Mouse (Mus musculus) testis, adult 2 months (tissue): ENCODE measurements around the gene Gm49353. TPM values are rescaled to one million over a fixed set of nuclear protein-coding genes. Genes with fewer than 3 reads are reported as not detected.

Experiments
- H3K27ac ChIP-seq: fragments of 200-500 bp; 2 replicates; pipeline ENCODE4 v1.5.1; 2012; ENCODE audit warnings: low read depth, low read length; ENCODE audit not compliant: control insufficient read depth, insufficient read depth
- H3K27me3 ChIP-seq: fragments of 200-500 bp; 2 replicates; pipeline ENCODE4 v1.6.1; 2012; ENCODE audit warnings: mild to moderate bottlenecking, low read length, moderate library complexity; ENCODE audit not compliant: control insufficient read depth, insufficient read depth
- H3K36me3 ChIP-seq: fragments of 200-500 bp; 2 replicates; pipeline ENCODE4 v1.6.1; 2012; ENCODE audit warnings: mild to moderate bottlenecking, low read length; ENCODE audit not compliant: control insufficient read depth, insufficient read depth
- H3K4me1 ChIP-seq: fragments of 200-500 bp; 2 replicates; pipeline ENCODE4 v1.6.1; 2012; ENCODE audit warnings: low read length; ENCODE audit not compliant: control insufficient read depth, insufficient read depth
- H3K4me3 ChIP-seq: fragments of 200-500 bp; 2 replicates; pipeline ENCODE4 v1.5.1; 2012; ENCODE audit warnings: low read depth, mild to moderate bottlenecking, low read length, moderate library complexity, mixed read lengths; ENCODE audit not compliant: control insufficient read depth
- CTCF ChIP-seq: fragments of 200-500 bp; IDR thresholded peaks from 2 replicates; pipeline ENCODE4 v1.5.1; 2012; ENCODE audit warnings: low read depth, mild to moderate bottlenecking, inconsistent platforms, low read length, moderate library complexity; ENCODE audit not compliant: control insufficient read depth, insufficient read depth, insufficient replicate concordance
- POLR2A ChIP-seq: fragments of 200-500 bp; IDR thresholded peaks from 2 replicates; pipeline ENCODE4 v1.6.1; 2012; ENCODE audit warnings: low read depth, mild to moderate bottlenecking, inconsistent platforms, low read length, moderate library complexity; ENCODE audit not compliant: control insufficient read depth
- polyA plus RNA-seq: library from polyadenylated mRNA; depleted of rRNA; stranded (reverse); fragments of >200 nt; gene quantifications from 2 replicates; pipeline ENCODE4 v1.2.3, GENCODE M21; 2012; rRNA removed

The Gm49353 gene
- not detected in 2 replicates for polyA plus RNA-seq

GRCm38 (mm10) chr10:29198642-29199041 is at the start of gene Gm49353:
Gene Gm49353, plus strand, starts transcription at chr10:29198954.
- no peak for TF ChIP-seq CTCF
- TF ChIP-seq POLR2A, result no peak

GRCm38 (mm10) chr10:29155304-29155703 is 43.5 kb upstream of the Gm49353 start:
- TF ChIP-seq POLR2A (no peak), CTCF (no peak)
- Histone ChIP-seq H3K36me3 (no peaks in the 10 kb centered on the region), H3K4me1 (no peaks in the 10 kb centered on the region), H3K27ac (no peak overlapping the region), H3K4me3 (no peak overlapping the region), H3K27me3 (no peaks in the 10 kb centered on the region)

More at GRCm38 (mm10) chr10:29198642-29199041, at the start of gene Gm49353:
- no peaks in the 10 kb centered on the region for H3K27me3 ChIP-seq
- H3K27ac ChIP-seq, result no peak within 1 kb of the TSS
- H3K4me1 ChIP-seq, result peaks cover 9% of the 10 kb centered on the region
- H3K36me3 ChIP-seq, result no peaks in the 10 kb centered on the region
- H3K4me3 ChIP-seq, result no peak within 1 kb of the TSS

- Histone ChIP-seq H3K4me3 (no peak overlapping the region), H3K27me3 (no peaks in the 10 kb centered on the region), H3K36me3 (no peaks in the 10 kb centered on the region), H3K27ac (no peak overlapping the region), H3K4me1 (no peaks in the 10 kb centered on the region)
- TF ChIP-seq POLR2A (no peak), CTCF (no peak)
Observed at GRCm38 (mm10) chr10:29161664-29162063, 37.1 kb upstream of the Gm49353 start.

GRCm38 (mm10) chr10:29173778-29174177 is 25.0 kb upstream of the Gm49353 start:
- H3K36me3 ChIP-seq, result no peaks in the 10 kb centered on the region
- TF ChIP-seq POLR2A (no peak), CTCF (no peak)

GRCm38 (mm10) chr10:29175656-29176055 is 23.1 kb upstream of the Gm49353 start:
- Histone ChIP-seq H3K27me3 (no peaks in the 10 kb centered on the region), H3K27ac (no peak overlapping the region), H3K4me1 (no peaks in the 10 kb centered on the region), H3K4me3 (no peak overlapping the region), H3K36me3 (no peaks in the 10 kb centered on the region)
- TF ChIP-seq POLR2A (no peak), CTCF (no peak)

More at GRCm38 (mm10) chr10:29173778-29174177, 25.0 kb upstream of the Gm49353 start:
- Histone ChIP-seq H3K27me3 (no peaks in the 10 kb centered on the region), H3K4me1 (no peaks in the 10 kb centered on the region), H3K27ac (no peak overlapping the region), H3K4me3 (no peak overlapping the region)

GRCm38 (mm10) chr10:29176881-29177280 is 21.9 kb upstream of the Gm49353 start:
- H3K27me3 ChIP-seq, result no peaks in the 10 kb centered on the region
- H3K27ac ChIP-seq, result no peak overlapping the region
- no peaks in the 10 kb centered on the region for H3K36me3 ChIP-seq
- TF ChIP-seq CTCF, result no peak
- TF ChIP-seq POLR2A, result no peak
- H3K4me1 ChIP-seq, result no peaks in the 10 kb centered on the region
- no peak overlapping the region for H3K4me3 ChIP-seq

GRCm38 (mm10) chr10:29178003-29178402 is 20.8 kb upstream of the Gm49353 start:
- TF ChIP-seq POLR2A, result no peak
- TF ChIP-seq CTCF, result no peak
- no peaks in the 10 kb centered on the region for H3K27me3 ChIP-seq
- H3K27ac ChIP-seq, result no peak overlapping the region
- no peaks in the 10 kb centered on the region for H3K4me1 ChIP-seq
- H3K4me3 ChIP-seq, result no peak overlapping the region
- H3K36me3 ChIP-seq, result no peaks in the 10 kb centered on the region

- Histone ChIP-seq H3K4me3 (no peak overlapping the region), H3K36me3 (no peaks in the 10 kb centered on the region), H3K27me3 (no peaks in the 10 kb centered on the region), H3K4me1 (no peaks in the 10 kb centered on the region), H3K27ac (no peak overlapping the region)
- TF ChIP-seq POLR2A, result no peak
- no peak for TF ChIP-seq CTCF
Observed at GRCm38 (mm10) chr10:29180210-29180609, 18.5 kb upstream of the Gm49353 start.
